ENCODE assay signal across 8 mouse cellular contexts in the genomic region with DNA sequence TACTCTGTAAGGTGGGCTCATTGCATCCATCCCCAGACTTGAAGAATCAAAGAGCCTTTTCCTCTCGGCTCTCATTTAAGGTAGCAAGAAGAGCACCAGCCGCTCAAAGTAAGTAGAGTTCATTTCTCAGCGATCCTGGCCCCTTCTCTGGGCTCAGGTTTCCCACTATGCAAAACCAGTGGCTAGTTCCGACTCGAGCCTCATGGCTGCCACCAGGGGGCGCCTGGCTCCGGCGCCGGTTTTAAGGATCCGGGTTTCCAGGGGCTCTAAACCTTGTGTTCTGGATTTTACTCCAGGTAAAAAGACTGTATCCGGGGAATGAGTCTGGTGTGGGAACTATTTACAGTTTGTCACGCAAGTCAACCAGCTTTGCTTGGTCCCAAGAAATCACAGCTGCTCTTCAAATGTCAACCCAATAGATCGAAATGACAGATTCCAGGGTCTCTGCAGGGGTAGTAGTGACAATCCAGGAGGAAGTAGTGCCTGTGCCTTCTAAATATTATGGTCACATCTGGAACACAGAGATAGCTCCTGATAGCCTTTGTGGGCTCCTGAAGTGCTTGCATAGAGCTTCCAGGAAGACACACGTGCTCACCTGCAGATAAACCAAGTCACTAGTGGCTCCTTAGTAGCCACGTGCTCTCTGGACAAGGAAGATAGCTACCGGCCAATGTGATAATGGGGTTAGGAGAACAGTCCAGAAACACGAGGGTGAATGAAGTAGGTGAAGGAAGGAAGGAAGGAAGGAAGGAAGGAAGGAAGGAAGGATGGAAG. TPM values are rescaled to one million over a fixed set of nuclear protein-coding genes. Genes with fewer than 3 reads are reported as not detected.
DNase-seq lines count a peak whose midpoint lies in the region; ATAC-seq lines count a peak whose summit lies in the region.

No protein-coding gene starts in this region.

- DNase-seq in hindbrain, embryonic 10.5 days (ENCODE audit: low spot score), result peak; percentile 82
- DNase-seq in ES-CJ7 (ENCODE audit: low read depth, low spot score), result peak; percentile 73
- DNase-seq in cerebellum, postnatal 14 days, result peak; percentile 86 to 88
- peak; percentile 66 for DNase-seq in gastrocnemius, postnatal 14 days
- DNase-seq in kidney, postnatal 14 days, result peak; percentile 75

- peak overlapping the region; percentile 6; the same call in 1 of the 2 replicates for H3K4me3 ChIP-seq in hindbrain, embryonic 10.5 days
- H3K4me3 ChIP-seq in hindbrain, embryonic 12.5 days, result no peak overlapping the region
- H3K4me3 ChIP-seq in lung, embryonic 16.5 days (ENCODE audit: low read length), result no peak overlapping the region
- no peak overlapping the region for H3K4me3 ChIP-seq in stomach, embryonic 16.5 days (replicated peaks; ENCODE audit: low read length)

- H3K36me3 ChIP-seq in hindbrain, embryonic 10.5 days, result no peaks in the 10 kb centered on the region
- no peaks in the 10 kb centered on the region for H3K36me3 ChIP-seq in hindbrain, embryonic 12.5 days
- H3K36me3 ChIP-seq in lung, embryonic 16.5 days (ENCODE audit: control insufficient read depth, insufficient read depth, low read length), result no peaks in the 10 kb centered on the region
- no peaks in the 10 kb centered on the region for H3K36me3 ChIP-seq in stomach, embryonic 16.5 days (ENCODE audit: control insufficient read depth, insufficient read depth, low read length)

- no peak overlapping the region for H3K9ac ChIP-seq in hindbrain, embryonic 12.5 days
- no peak overlapping the region for H3K9ac ChIP-seq in lung, embryonic 16.5 days (ENCODE audit: low read length)
- peak overlapping the region; percentile 17; the same call in 1 of the 2 replicates for H3K9ac ChIP-seq in stomach, embryonic 16.5 days (ENCODE audit: low read length)

- no peaks in the 10 kb centered on the region for H3K9me3 ChIP-seq in hindbrain, embryonic 10.5 days
- no peaks in the 10 kb centered on the region for H3K9me3 ChIP-seq in hindbrain, embryonic 12.5 days (replicated peaks)
- no peaks in the 10 kb centered on the region for H3K9me3 ChIP-seq in lung, embryonic 16.5 days (ENCODE audit: control insufficient read depth, low read length)
- H3K9me3 ChIP-seq in stomach, embryonic 16.5 days (replicated peaks; ENCODE audit: control insufficient read depth, low read length), result no peaks in the 10 kb centered on the region

- WGBS in hindbrain, embryonic 10.5 days, result 21% methylated on average over 17 of the region's 17 CpGs
- WGBS in hindbrain, embryonic 12.5 days, result 19% methylated on average over 17 of the region's 17 CpGs
- 15% methylated on average over 17 of the region's 17 CpGs for WGBS in lung, embryonic 16.5 days
- 18% methylated on average over 17 of the region's 17 CpGs for WGBS in stomach, embryonic 16.5 days

- ATAC-seq in hindbrain, embryonic 12.5 days (ENCODE audit: low FRiP score), result no peak
- ATAC-seq in lung, embryonic 16.5 days (ENCODE audit: low read depth), result peak; percentile 61; the same call in 1 of the 2 replicates
- no peak for ATAC-seq in stomach, embryonic 16.5 days (ENCODE audit: insufficient read depth, low FRiP score)

- peaks cover 28% of the 10 kb centered on the region for H3K4me1 ChIP-seq in hindbrain, embryonic 10.5 days (replicated peaks)
- peaks cover 7% of the 10 kb centered on the region; the same call in 1 of the 2 replicates for H3K4me1 ChIP-seq in hindbrain, embryonic 12.5 days
- H3K4me1 ChIP-seq in lung, embryonic 16.5 days (replicated peaks; ENCODE audit: control insufficient read depth, insufficient read depth, low read length), result peaks cover 2% of the 10 kb centered on the region; the same call in 1 of the 2 replicates
- 0 out of 2 replicates have a peak, but pooled peaks cover 5% of the 10 kb centered on the region for H3K4me1 ChIP-seq in stomach, embryonic 16.5 days (ENCODE audit: control insufficient read depth, insufficient read depth, low read length)

- H3K4me2 ChIP-seq in hindbrain, embryonic 12.5 days (replicated peaks), result no peak overlapping the region
- no peak overlapping the region for H3K4me2 ChIP-seq in lung, embryonic 16.5 days (ENCODE audit: low read depth, low read length)
- no peak overlapping the region for H3K4me2 ChIP-seq in stomach, embryonic 16.5 days (ENCODE audit: low read depth, low read length)

- intact Hi-C loops in gastrocnemius, postnatal 14 days (cut with DNase I; ENCODE audit: low total_unique reads), result loop anchor here (5.0 to 10.0 kb wide), 2 partner anchors 35 to 162 kb away; partner anchors contain the start of gene Asb16

- peaks cover 97% of the 10 kb centered on the region for H3K27me3 ChIP-seq in hindbrain, embryonic 10.5 days (ENCODE audit: insufficient read depth, poor library complexity, severe bottlenecking)
- peaks cover 82% of the 10 kb centered on the region for H3K27me3 ChIP-seq in hindbrain, embryonic 12.5 days
- H3K27me3 ChIP-seq in lung, embryonic 16.5 days (ENCODE audit: control insufficient read depth, insufficient read depth, low read depth, low read length), result peaks cover 35% of the 10 kb centered on the region
- peaks cover 35% of the 10 kb centered on the region for H3K27me3 ChIP-seq in stomach, embryonic 16.5 days (ENCODE audit: control insufficient read depth, insufficient read depth, low read length)

- no peak overlapping the region for H3K27ac ChIP-seq in hindbrain, embryonic 10.5 days
- no peak overlapping the region for H3K27ac ChIP-seq in hindbrain, embryonic 12.5 days
- H3K27ac ChIP-seq in lung, embryonic 16.5 days (ENCODE audit: low read length), result no peak overlapping the region
- H3K27ac ChIP-seq in stomach, embryonic 16.5 days (ENCODE audit: low read length), result no peak overlapping the region

RNA-seq across cellular contexts. Expression of gene Ppy, which starts 1.6 kb away (rescaled TPM):
- polyA plus RNA-seq in hindbrain, embryonic 10.5 days (2016; fragmentation: Nextera tagmentation; extraction: Ambion mirVana), result not detected in 2 replicates
- polyA plus RNA-seq in hindbrain, embryonic 12.5 days (2016; fragmentation: Nextera tagmentation; extraction: Ambion mirVana), result not detected in 2 replicates
- not detected for total RNA-seq in gastrocnemius, postnatal 14 days (2021)
- not detected in 2 replicates for polyA plus RNA-seq in lung, embryonic 16.5 days (2015; fragmentation: Nextera tagmentation; extraction: Ambion mirVana)
- 6.0 and 6.7 TPM in 2 replicates for polyA plus RNA-seq in stomach, embryonic 16.5 days (2015; fragmentation: Nextera tagmentation; extraction: Ambion mirVana)

RNA-seq across cellular contexts. Expression of gene Pyy, which starts 5.0 kb away (rescaled TPM):
- 0.50 and 0.97 TPM in 2 replicates for polyA plus RNA-seq in hindbrain, embryonic 10.5 days (2016; fragmentation: Nextera tagmentation; extraction: Ambion mirVana)
- 3.3 and 5.5 TPM in 2 replicates for polyA plus RNA-seq in hindbrain, embryonic 12.5 days (2016; fragmentation: Nextera tagmentation; extraction: Ambion mirVana)
- not detected for total RNA-seq in gastrocnemius, postnatal 14 days (2021)
- not detected in 2 replicates for polyA plus RNA-seq in lung, embryonic 16.5 days (2015; fragmentation: Nextera tagmentation; extraction: Ambion mirVana)
- 40.5 and 56.0 TPM in 2 replicates for polyA plus RNA-seq in stomach, embryonic 16.5 days (2015; fragmentation: Nextera tagmentation; extraction: Ambion mirVana)

RNA-seq across cellular contexts. Expression of gene Mpp2, which starts 14.4 kb away (rescaled TPM):
- 12.8 and 18.6 TPM in 2 replicates for polyA plus RNA-seq in hindbrain, embryonic 10.5 days (2016; fragmentation: Nextera tagmentation; extraction: Ambion mirVana)
- 22.0 and 24.1 TPM in 2 replicates for polyA plus RNA-seq in hindbrain, embryonic 12.5 days (2016; fragmentation: Nextera tagmentation; extraction: Ambion mirVana)
- total RNA-seq in gastrocnemius, postnatal 14 days (2021), result 1 to 10 TPM in 1 of 2 experiments, under 1 TPM in 1; 0.92 to 1.6 TPM
- polyA plus RNA-seq in lung, embryonic 16.5 days (2015; fragmentation: Nextera tagmentation; extraction: Ambion mirVana), result 6.1 and 6.4 TPM in 2 replicates
- polyA plus RNA-seq in stomach, embryonic 16.5 days (2015; fragmentation: Nextera tagmentation; extraction: Ambion mirVana), result 7.9 and 8.3 TPM in 2 replicates

RNA-seq across cellular contexts. Expression of gene Nags, which starts 42.6 kb away (rescaled TPM):
- polyA plus RNA-seq in hindbrain, embryonic 10.5 days (2016; fragmentation: Nextera tagmentation; extraction: Ambion mirVana), result 0.10 TPM in 1 of 2 replicates, not detected in the other
- 0.14 TPM in 1 of 2 replicates, not detected in the other for polyA plus RNA-seq in hindbrain, embryonic 12.5 days (2016; fragmentation: Nextera tagmentation; extraction: Ambion mirVana)
- total RNA-seq in gastrocnemius, postnatal 14 days (2021), result not detected
- polyA plus RNA-seq in lung, embryonic 16.5 days (2015; fragmentation: Nextera tagmentation; extraction: Ambion mirVana), result 0.73 and 1.5 TPM in 2 replicates
- 3.2 and 4.2 TPM in 2 replicates for polyA plus RNA-seq in stomach, embryonic 16.5 days (2015; fragmentation: Nextera tagmentation; extraction: Ambion mirVana)

RNA-seq across cellular contexts. Expression of gene Tmem101, which starts 53.5 kb away (rescaled TPM):
- polyA plus RNA-seq in hindbrain, embryonic 10.5 days (2016; fragmentation: Nextera tagmentation; extraction: Ambion mirVana), result 36.1 and 41.2 TPM in 2 replicates
- polyA plus RNA-seq in hindbrain, embryonic 12.5 days (2016; fragmentation: Nextera tagmentation; extraction: Ambion mirVana), result 37.9 and 40.4 TPM in 2 replicates
- total RNA-seq in gastrocnemius, postnatal 14 days (2021), result 10 to 100 TPM; 15.1 to 16.5 TPM
- 33.3 and 34.8 TPM in 2 replicates for polyA plus RNA-seq in lung, embryonic 16.5 days (2015; fragmentation: Nextera tagmentation; extraction: Ambion mirVana)
- polyA plus RNA-seq in stomach, embryonic 16.5 days (2015; fragmentation: Nextera tagmentation; extraction: Ambion mirVana), result 27.9 and 29.0 TPM in 2 replicates
